Mouse (Mus musculus) midbrain, embryonic 15.5 days (tissue): ENCODE data around the gene Tmem52b. TPM values are rescaled to one million over a fixed set of nuclear protein-coding genes. Genes with fewer than 3 reads are reported as not detected.
"Not testable (repeated sequence)": the region's sequence is repeated elsewhere in the genome, so short reads cannot be mapped to it uniquely, and the experiment has no call there.

Experiments used
- ATAC-seq: fragments of 200-750 bp; cut with Nextera tagmentation; replicated peaks from 2 replicates; pipeline ENCODE4 v1.8.0; 2017; ENCODE audit warnings: moderate TSS enrichment
- H3K27ac ChIP-seq: fragments of 300-500 bp; sonication (generic); 2 replicates; pipeline ENCODE4 v1.5.1; 2015; ENCODE audit warnings: mild to moderate bottlenecking, inconsistent platforms
- H3K27me3 ChIP-seq: fragments of 300-500 bp; sonication (generic); replicated peaks from 2 replicates; pipeline ENCODE4 v1.6.1; 2015; ENCODE audit warnings: inconsistent platforms
- H3K36me3 ChIP-seq: fragments of 300-500 bp; sonication (generic); replicated peaks from 2 replicates; pipeline ENCODE4 v1.6.1; 2015; ENCODE audit warnings: inconsistent platforms
- H3K4me1 ChIP-seq: fragments of 300-500 bp; sonication (generic); 2 replicates; pipeline ENCODE4 v1.6.1; 2015; ENCODE audit warnings: inconsistent platforms
- H3K4me2 ChIP-seq: fragments of 300-500 bp; sonication (generic); 2 replicates; pipeline ENCODE4 v1.6.1; 2015; ENCODE audit warnings: inconsistent platforms, mild to moderate bottlenecking, moderate library complexity
- H3K4me3 ChIP-seq: fragments of 300-500 bp; sonication (generic); 2 replicates; pipeline ENCODE4 v1.5.1; 2015; ENCODE audit warnings: mild to moderate bottlenecking, inconsistent platforms
- H3K9ac ChIP-seq: fragments of 300-500 bp; sonication (generic); 2 replicates; pipeline ENCODE4 v1.6.1; 2015; ENCODE audit warnings: mild to moderate bottlenecking, inconsistent platforms
- H3K9me3 ChIP-seq: fragments of 300-500 bp; sonication (generic); 2 replicates; pipeline ENCODE4 v1.6.1; 2016; ENCODE audit warnings: inconsistent platforms
- WGBS: fragments of 180-500 bp; shearing (Covaris S2); methylation state at CpG from one replicate; pipeline ENCODE4 v1.1.7; 2015; ENCODE audit warnings: mixed read lengths; 5-methylcytosine and 5-hydroxymethylcytosine counted together
- polyA plus RNA-seq: library from polyadenylated mRNA; unstranded; fragments of >200 nt; fragmentation: Nextera tagmentation; extraction: Ambion mirVana; gene quantifications from 2 replicates; pipeline ENCODE4 v1.2.1, GENCODE M21; 2015

Gene Tmem52b
- polyA plus RNA-seq = 0.32 TPM in 1 of 2 replicates, not detected in the other

- no peak for ATAC-seq
- H3K4me1 ChIP-seq = no peaks in the 10 kb centered on the region
- H3K9ac ChIP-seq = no peak within 1 kb of the TSS
- H3K4me3 ChIP-seq = no peak within 1 kb of the TSS
- H3K27me3 ChIP-seq = no peaks in the 10 kb centered on the region
- H3K9me3 ChIP-seq = no peaks in the 10 kb centered on the region
- H3K36me3 ChIP-seq = no peaks in the 10 kb centered on the region
- no peak within 1 kb of the TSS for H3K4me2 ChIP-seq
- H3K27ac ChIP-seq = no peak within 1 kb of the TSS
- WGBS = 74% methylated on average over 3 of the region's 3 CpGs
Observed at GRCm38 (mm10) chr6:129512367-129512766, at the start of gene Tmem52b. Gene Tmem52b, plus strand, starts transcription at chr6:129512555.

- Histone ChIP-seq H3K9ac (no peak overlapping the region), H3K9me3 (no peaks in the 10 kb centered on the region), H3K27ac (no peak overlapping the region), H3K4me2 (no peak overlapping the region), H3K27me3 (no peaks in the 10 kb centered on the region), H3K4me1 (no peaks in the 10 kb centered on the region), H3K4me3 (no peak overlapping the region), H3K36me3 (no peaks in the 10 kb centered on the region)
- 95% methylated on average over 6 of the region's 6 CpGs for WGBS
- ATAC-seq = no peak
Observed at GRCm38 (mm10) chr6:129471386-129471785, 41.0 kb upstream of the Tmem52b start.

- WGBS = 88% methylated on average over 5 of the region's 5 CpGs
- H3K4me1 ChIP-seq = no peaks in the 10 kb centered on the region
- H3K9ac ChIP-seq = no peak overlapping the region
- H3K9me3 ChIP-seq = no peaks in the 10 kb centered on the region
- no peaks in the 10 kb centered on the region for H3K36me3 ChIP-seq
- no peak for ATAC-seq
- no peaks in the 10 kb centered on the region for H3K27me3 ChIP-seq
- no peak overlapping the region for H3K27ac ChIP-seq
- no peak overlapping the region for H3K4me2 ChIP-seq
- H3K4me3 ChIP-seq = no peak overlapping the region
Observed at GRCm38 (mm10) chr6:129472627-129473026, 39.7 kb upstream of the Tmem52b start.

- no peaks in the 10 kb centered on the region for H3K27me3 ChIP-seq
- no peaks in the 10 kb centered on the region for H3K36me3 ChIP-seq
- no peak overlapping the region for H3K4me2 ChIP-seq
- H3K9ac ChIP-seq = no peak overlapping the region
- H3K4me3 ChIP-seq = no peak overlapping the region
- no peak overlapping the region for H3K27ac ChIP-seq
- peaks cover 6% of the 10 kb centered on the region for H3K4me1 ChIP-seq
- H3K9me3 ChIP-seq = no peaks in the 10 kb centered on the region
- ATAC-seq = no peak
- WGBS = 36% methylated on average over 13 of the region's 13 CpGs
Observed at GRCm38 (mm10) chr6:129476404-129477126, 35.8 kb upstream of the Tmem52b start.

- H3K4me2 ChIP-seq = peak overlapping the region; percentile 8; the same call in 1 of the 2 replicates
- no peak overlapping the region for H3K9ac ChIP-seq
- ATAC-seq = peak; percentile 94
- H3K4me1 ChIP-seq = peaks cover 6% of the 10 kb centered on the region
- 39% methylated on average over 8 of the region's 8 CpGs for WGBS
- H3K9me3 ChIP-seq = no peaks in the 10 kb centered on the region
- peak overlapping the region; percentile 76 for H3K27ac ChIP-seq
- no peaks in the 10 kb centered on the region for H3K27me3 ChIP-seq
- no peaks in the 10 kb centered on the region for H3K36me3 ChIP-seq
- H3K4me3 ChIP-seq = no peak overlapping the region
Observed at GRCm38 (mm10) chr6:129480089-129480958, 32.0 kb upstream of the Tmem52b start.

- no peaks in the 10 kb centered on the region for H3K9me3 ChIP-seq
- 88% methylated on average over 4 of the region's 4 CpGs for WGBS
- H3K27me3 ChIP-seq = no peaks in the 10 kb centered on the region
- no peak overlapping the region for H3K4me2 ChIP-seq
- H3K4me1 ChIP-seq = no peaks in the 10 kb centered on the region
- H3K4me3 ChIP-seq = no peak overlapping the region
- no peak overlapping the region for H3K27ac ChIP-seq
- no peak for ATAC-seq
- H3K9ac ChIP-seq = no peak overlapping the region
- no peaks in the 10 kb centered on the region for H3K36me3 ChIP-seq
Observed at GRCm38 (mm10) chr6:129494924-129495323, 17.4 kb upstream of the Tmem52b start.

- ATAC-seq = no peak
- 88% methylated on average over 3 of the region's 3 CpGs for WGBS
- no peaks in the 10 kb centered on the region for H3K27me3 ChIP-seq
- H3K9me3 ChIP-seq = no peaks in the 10 kb centered on the region
- no peaks in the 10 kb centered on the region for H3K4me1 ChIP-seq
- no peak overlapping the region for H3K9ac ChIP-seq
- no peaks in the 10 kb centered on the region for H3K36me3 ChIP-seq
- H3K4me3 ChIP-seq = no peak overlapping the region
- no peak overlapping the region for H3K4me2 ChIP-seq
- H3K27ac ChIP-seq = no peak overlapping the region
Observed at GRCm38 (mm10) chr6:129497345-129498218, 14.8 kb upstream of the Tmem52b start.

- ATAC-seq, H3K27ac ChIP-seq, H3K9ac ChIP-seq, H3K4me2 ChIP-seq, H3K27me3 ChIP-seq, H3K4me1 ChIP-seq, H3K9me3 ChIP-seq, H3K36me3 ChIP-seq, H3K4me3 ChIP-seq: not testable (repeated sequence)
- WGBS = 83% methylated on average over 1 of the region's 1 CpGs
Observed at GRCm38 (mm10) chr6:129499516-129499915, 12.8 kb upstream of the Tmem52b start.

GRCm38 (mm10) chr6:129503471-129503870, 8.9 kb upstream of the Tmem52b start:
- H3K36me3 ChIP-seq = no peaks in the 10 kb centered on the region
- 86% methylated on average over 2 of the region's 2 CpGs for WGBS
- no peak overlapping the region for H3K9ac ChIP-seq
- H3K4me1 ChIP-seq = no peaks in the 10 kb centered on the region
- H3K9me3 ChIP-seq = no peaks in the 10 kb centered on the region
- H3K4me3 ChIP-seq = no peak overlapping the region
- H3K4me2 ChIP-seq = no peak overlapping the region
- H3K27ac ChIP-seq = no peak overlapping the region
- H3K27me3 ChIP-seq = no peaks in the 10 kb centered on the region
- no peak for ATAC-seq

GRCm38 (mm10) chr6:129507024-129507423, 5.3 kb upstream of the Tmem52b start, which contains the start of gene Olr1:
Gene Olr1, minus strand, starts transcription at chr6:129507165.
- no peak within 1 kb of the TSS for H3K4me2 ChIP-seq
- H3K4me3 ChIP-seq = no peak within 1 kb of the TSS
- H3K36me3 ChIP-seq = no peaks in the 10 kb centered on the region
- H3K9ac ChIP-seq = no peak within 1 kb of the TSS
- 86% methylated on average over 9 of the region's 9 CpGs for WGBS
- H3K4me1 ChIP-seq = no peaks in the 10 kb centered on the region
- ATAC-seq = no peak
- H3K27me3 ChIP-seq = no peaks in the 10 kb centered on the region
- H3K27ac ChIP-seq = no peak within 1 kb of the TSS
- H3K9me3 ChIP-seq = no peaks in the 10 kb centered on the region

GRCm38 (mm10) chr6:129510120-129510911, 2.0 kb upstream of the Tmem52b start:
- H3K27ac ChIP-seq = no peak overlapping the region
- 74% methylated on average over 6 of the region's 6 CpGs for WGBS
- H3K4me2 ChIP-seq = no peak overlapping the region
- H3K9ac ChIP-seq = no peak overlapping the region
- no peaks in the 10 kb centered on the region for H3K9me3 ChIP-seq
- no peak overlapping the region for H3K4me3 ChIP-seq
- H3K4me1 ChIP-seq = no peaks in the 10 kb centered on the region
- no peaks in the 10 kb centered on the region for H3K27me3 ChIP-seq
- no peaks in the 10 kb centered on the region for H3K36me3 ChIP-seq
- ATAC-seq = no peak
